Comparison of ENCODE assay signal across 15 mouse cellular contexts in the genomic region with DNA sequence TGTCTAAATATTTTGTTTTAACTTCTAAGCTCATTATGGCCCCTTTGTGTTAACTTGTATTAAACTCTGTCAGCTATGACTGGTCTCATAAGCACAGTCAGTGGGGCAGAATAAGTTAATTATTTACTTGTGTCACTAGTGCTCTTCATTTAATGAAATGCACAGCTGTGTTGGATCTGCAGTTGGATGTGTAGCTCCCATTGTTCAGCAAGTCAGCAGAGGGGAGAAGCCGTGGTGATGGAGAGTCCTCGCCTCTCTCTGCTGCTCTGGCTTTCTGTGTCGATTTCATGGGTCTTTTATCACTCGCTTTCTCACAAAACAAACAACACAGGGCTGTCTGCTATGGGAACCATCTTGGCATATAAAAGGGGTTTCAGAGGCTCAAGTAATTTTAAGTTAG. TPM values are rescaled to one million over a fixed set of nuclear protein-coding genes. Genes with fewer than 3 reads are reported as not detected.
DNase-seq lines count a peak whose midpoint lies in the region; ATAC-seq and TF ChIP-seq lines count a peak whose summit lies in the region.
"Had no signal": no experiment of that assay in that cellular context is flagged by ENCODE, and none has a peak within 500 bp of the region (broad histone marks: within the 10 kb centered on the region; RNA-seq: fewer than 3 reads in every experiment).

No protein-coding gene starts in this region.

- H3K9ac ChIP-seq in liver, adult 2 months (ENCODE audit: low read depth, low read length) = no peak overlapping the region
- no peak overlapping the region for H3K9ac ChIP-seq in liver, embryonic 12.5 days
- H3K9ac ChIP-seq in hindbrain, embryonic 11.5 days (ENCODE audit: low read depth, low read length) = no peak overlapping the region
- no peak overlapping the region for H3K9ac ChIP-seq in midbrain, embryonic 13.5 days (replicated peaks)

- no peaks in the 10 kb centered on the region for H3K79me2 ChIP-seq in liver, adult 2 months (ENCODE audit: control insufficient read depth, insufficient read depth, low read length)

- no peak overlapping the region for H3K4me2 ChIP-seq in liver, embryonic 12.5 days
- H3K4me2 ChIP-seq in hindbrain, embryonic 11.5 days (replicated peaks; ENCODE audit: low read depth, low read length) = no peak overlapping the region
- no peak overlapping the region for H3K4me2 ChIP-seq in midbrain, embryonic 13.5 days (replicated peaks)
- H3K4me2 ChIP-seq: liver, embryonic 11.5 days had no signal

- DNase-seq in liver, adult 2 months (ENCODE audit: extremely low read depth, low read depth, low spot score) = peak; percentile 17
- DNase-seq in hindbrain, embryonic 11.5 days (ENCODE audit: low spot score) = peak; percentile 71
- DNase-seq in thymus, postnatal 14 days = no peak
- DNase-seq in urinary bladder, postnatal 4 days (ENCODE audit: low spot score in 2 of 2) = no peak
- DNase-seq in testis, postnatal 14 days (ENCODE audit: low spot score) = no peak
- no peak for DNase-seq in heart, adult 8-10 months (ENCODE audit: low spot score)
- DNase-seq: adrenal gland, postnatal 10 days; cerebellum, adult 9-10 months; heart, postnatal 36 days; thymus, postnatal 25 days had no signal

- no peak for TF ChIP-seq POLR2A in liver, adult 2 months (IDR thresholded peaks at IDR 0.05; ENCODE audit: extremely low read depth, insufficient read depth, low read length)

- H3K36me3 ChIP-seq in liver, adult 2 months (ENCODE audit: control insufficient read depth, insufficient read depth, low read length) = peaks cover 7% of the 10 kb centered on the region; the same call in 1 of the 2 replicates
- H3K36me3 ChIP-seq in liver, embryonic 12.5 days = peaks cover 33% of the 10 kb centered on the region
- H3K36me3 ChIP-seq in hindbrain, embryonic 11.5 days (ENCODE audit: control insufficient read depth, insufficient read depth, low read length) = no peaks in the 10 kb centered on the region
- H3K36me3 ChIP-seq in midbrain, embryonic 13.5 days = peaks cover 21% of the 10 kb centered on the region

- no peak for TF ChIP-seq CTCF in liver, adult 2 months (IDR thresholded peaks at IDR 0.05; ENCODE audit: low read depth, low read length)

- H3K4me1 ChIP-seq in liver, adult 2 months (ENCODE audit: control insufficient read depth, insufficient read depth, low read length) = peaks cover 10% of the 10 kb centered on the region
- peaks cover 10% of the 10 kb centered on the region; the same call in 1 of the 2 replicates for H3K4me1 ChIP-seq in liver, embryonic 12.5 days
- H3K4me1 ChIP-seq in hindbrain, embryonic 11.5 days (replicated peaks; ENCODE audit: control insufficient read depth, insufficient read depth, low read length) = peaks cover 17% of the 10 kb centered on the region
- H3K4me1 ChIP-seq in midbrain, embryonic 13.5 days (replicated peaks) = peaks cover 89% of the 10 kb centered on the region

- WGBS in liver, adult 2 months = 57% methylated on average over 4 of the region's 4 CpGs
- WGBS in liver, embryonic 12.5 days (ENCODE audit: insufficient replicate concordance) = 75% methylated on average over 4 of the region's 4 CpGs
- WGBS in hindbrain, embryonic 11.5 days = 8% methylated on average over 4 of the region's 4 CpGs
- WGBS in midbrain, embryonic 13.5 days = 9% methylated on average over 4 of the region's 4 CpGs

- no peak for ATAC-seq in liver, embryonic 12.5 days
- peak; percentile 83 for ATAC-seq in hindbrain, embryonic 11.5 days (ENCODE audit: low FRiP score)
- ATAC-seq in midbrain, embryonic 13.5 days = peak; percentile 59
- ATAC-seq: Patski had no signal

- no peaks in the 10 kb centered on the region for H3K9me3 ChIP-seq in liver, embryonic 12.5 days (replicated peaks)
- H3K9me3 ChIP-seq in hindbrain, embryonic 11.5 days (ENCODE audit: control insufficient read depth, low read length) = no peaks in the 10 kb centered on the region
- H3K9me3 ChIP-seq in midbrain, embryonic 13.5 days = no peaks in the 10 kb centered on the region

- H3K27ac ChIP-seq in liver, adult 2 months (replicated peaks; ENCODE audit: insufficient read depth, low read depth, low read length) = no peak overlapping the region
- no peak overlapping the region for H3K27ac ChIP-seq in liver, embryonic 12.5 days
- peak overlapping the region; percentile 1; the same call in 1 of the 2 replicates for H3K27ac ChIP-seq in hindbrain, embryonic 11.5 days (ENCODE audit: low read depth, low read length)
- peak overlapping the region; percentile 14; the same call in 1 of the 2 replicates for H3K27ac ChIP-seq in midbrain, embryonic 13.5 days
- H3K27ac ChIP-seq: macrophage had no signal

- H3K27me3 ChIP-seq in liver, adult 2 months (ENCODE audit: control insufficient read depth, insufficient read depth, low read length) = no peaks in the 10 kb centered on the region
- no peaks in the 10 kb centered on the region for H3K27me3 ChIP-seq in liver, embryonic 12.5 days (replicated peaks)
- H3K27me3 ChIP-seq in hindbrain, embryonic 11.5 days (ENCODE audit: control insufficient read depth, insufficient read depth, low read length) = no peaks in the 10 kb centered on the region; the same call in 1 of the 2 replicates
- peaks cover 19% of the 10 kb centered on the region; the same call in 1 of the 2 replicates for H3K27me3 ChIP-seq in midbrain, embryonic 13.5 days
- H3K27me3 ChIP-seq: Patski had no signal

- H3K4me3 ChIP-seq in liver, adult 2 months (ENCODE audit: insufficient read depth, low read depth, low read length) = no peak overlapping the region
- no peak overlapping the region for H3K4me3 ChIP-seq in liver, embryonic 12.5 days
- H3K4me3 ChIP-seq in hindbrain, embryonic 11.5 days (ENCODE audit: low read depth, low read length) = no peak overlapping the region
- no peak overlapping the region for H3K4me3 ChIP-seq in midbrain, embryonic 13.5 days (replicated peaks)

RNA-seq across cellular contexts. Expression of a gene that starts 45.0 kb away (rescaled TPM):
- 0.81 and 1.8 TPM in 2 replicates for total RNA-seq in liver, adult 2 months (2014; rRNA removed)
- 5.1 and 6.1 TPM in 2 replicates for polyA plus RNA-seq in liver, adult 2 months (2012; rRNA removed)
- not detected in 2 replicates for polyA plus RNA-seq in liver, embryonic 12.5 days (2016; fragmentation: Nextera tagmentation; extraction: Ambion mirVana)
- polyA plus RNA-seq in hindbrain, embryonic 11.5 days (2014; fragmentation: Nextera tagmentation; extraction: Ambion mirVana) = 65.9 and 66.5 TPM in 2 replicates
- 29.0 and 34.3 TPM in 2 replicates for polyA plus RNA-seq in midbrain, embryonic 13.5 days (2015; fragmentation: Nextera tagmentation; extraction: Ambion mirVana)
- total RNA-seq in heart, adult 8-10 months (2022) = not detected
- polyA plus RNA-seq: liver, embryonic 11.5 days; macrophage had no signal

Comparison
In these comparisons a context has a peak if more than half of its experiments do, and no peak if none do; other contexts are left out.
1. DNase-seq: peak in liver, adult 2 months (single experiment) and hindbrain, embryonic 11.5 days (single experiment); none in thymus, postnatal 14 days (single experiment), urinary bladder, postnatal 4 days (0 of 2), testis, postnatal 14 days (single experiment) and heart, adult 8-10 months (single experiment).
2. H3K27ac ChIP-seq: peak in hindbrain, embryonic 11.5 days (single experiment) and midbrain, embryonic 13.5 days (single experiment); none in liver, adult 2 months (single experiment) and liver, embryonic 12.5 days (single experiment).